Mouse (Mus musculus): ENCODE results near the gene 1700042G07Rik. TPM values are rescaled to one million over a fixed set of nuclear protein-coding genes. Genes with fewer than 3 reads are reported as not detected.
"Not testable (repeated sequence)": the region's sequence is repeated elsewhere in the genome, so short reads cannot be mapped to it uniquely, and the experiment has no call there.

Gene 1700042G07Rik
- total RNA-seq, 2 experiments from 2014 or later: not detected

DNA sequence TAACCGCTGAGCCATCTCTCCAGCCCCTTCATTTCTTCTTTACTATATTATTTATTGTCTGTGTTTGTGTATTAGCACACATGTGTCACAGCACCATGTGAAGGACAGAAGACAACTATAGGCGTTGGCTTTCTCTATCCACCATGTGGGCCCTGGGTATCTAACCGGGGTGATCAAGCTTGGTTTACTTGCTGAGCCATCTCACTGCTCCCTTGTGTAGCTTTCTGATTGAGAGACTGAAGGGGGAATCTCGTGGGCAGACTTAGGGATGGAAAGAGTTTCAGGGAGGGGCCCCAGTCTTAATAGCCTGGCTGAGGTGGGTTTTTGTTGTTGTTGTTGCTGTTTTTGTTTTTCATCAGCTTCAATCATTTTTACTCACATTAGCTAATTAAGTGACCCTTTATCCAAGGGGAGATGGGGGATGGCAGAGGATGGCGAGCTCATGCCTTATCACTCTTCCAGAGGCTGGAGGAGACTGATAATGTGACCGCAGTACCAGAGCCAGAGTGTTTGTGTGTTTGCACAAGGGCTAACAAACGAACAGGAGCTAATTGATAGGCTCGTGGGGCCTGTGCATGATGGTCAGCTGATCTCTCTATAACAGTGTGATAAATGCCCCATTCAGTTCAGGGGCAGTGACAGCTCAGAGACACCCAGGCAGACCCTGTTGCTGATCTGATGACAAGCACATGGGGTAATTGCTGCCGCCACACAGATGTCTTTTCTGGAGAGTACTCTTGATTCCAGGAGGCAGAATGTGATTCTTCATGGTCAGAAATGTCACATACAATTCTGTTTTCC, 20.6 kb downstream of the 1700042G07Rik start:
- intact Hi-C loops (cut with DNase I): no loop called here
- DNase-seq: no peak

DNA sequence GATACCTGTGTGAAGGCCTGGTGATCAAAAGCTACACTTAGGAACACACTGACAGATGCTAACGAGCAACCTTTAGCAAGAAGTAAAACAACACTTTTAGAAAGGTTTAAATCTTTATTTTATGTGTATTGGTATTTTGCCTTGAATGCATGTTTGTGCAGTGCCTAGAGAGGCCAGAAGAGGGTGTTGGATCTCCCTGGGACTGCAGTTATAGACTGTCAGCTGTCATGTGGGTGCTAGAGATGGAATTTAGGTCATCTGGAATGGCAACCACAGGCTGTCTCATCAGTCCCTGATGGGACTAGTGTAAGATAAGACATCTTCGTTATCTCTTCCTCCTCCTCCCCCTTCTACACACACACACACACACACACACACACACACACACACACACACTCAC, 25.2 kb downstream of the 1700042G07Rik start:
- intact Hi-C loops (cut with DNase I): no loop called here

DNA sequence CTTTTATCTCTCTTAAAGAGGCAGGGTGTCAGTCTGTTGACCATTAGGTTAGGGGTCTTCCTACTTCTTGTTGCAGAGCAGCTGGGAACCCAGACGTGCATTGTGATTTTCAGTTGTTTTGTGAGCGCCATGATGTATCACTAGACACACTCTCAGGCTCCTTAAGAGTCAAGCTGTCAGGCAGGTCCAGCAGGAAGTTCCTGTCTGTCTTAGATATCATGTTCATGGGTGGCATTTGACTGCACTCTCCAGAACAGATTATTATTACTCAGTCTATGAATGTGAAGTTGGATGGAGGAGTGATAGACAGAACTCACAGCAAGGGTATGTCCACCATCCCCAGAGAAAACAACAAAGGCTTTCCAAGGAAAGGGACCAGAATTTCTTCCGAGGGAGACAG, 31.2 kb downstream of the 1700042G07Rik start:
- no peak for DNase-seq
- intact Hi-C loops (cut with DNase I): no loop called here

More for the DNA sequence above, 25.2 kb downstream of the 1700042G07Rik start:
- DNase-seq: no peak

DNA sequence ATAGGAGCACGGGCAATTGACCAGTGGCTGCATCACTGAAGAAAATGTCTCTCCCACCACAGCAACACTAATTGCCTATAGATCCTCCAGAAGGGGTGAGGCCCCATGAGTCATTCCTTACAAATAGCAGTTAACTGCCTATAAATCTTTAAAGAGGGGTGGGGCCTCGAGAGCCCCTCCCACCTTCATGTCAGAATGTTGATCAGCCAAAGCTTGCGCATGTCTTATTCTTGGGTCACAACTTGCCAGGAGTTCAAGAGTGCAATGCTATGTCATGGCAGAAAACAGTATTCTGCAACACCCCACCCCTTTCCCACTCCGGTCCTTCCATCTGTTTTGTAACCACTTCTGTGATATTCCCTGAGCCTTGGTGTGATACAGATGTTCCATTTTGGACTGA, 33.4 kb downstream of the 1700042G07Rik start:
- no peak for DNase-seq
- intact Hi-C loops (cut with DNase I): no loop called here

GRCm38 (mm10) chr4:116208891-116209290, 35.7 kb downstream of the 1700042G07Rik start:
- intact Hi-C loops (cut with DNase I): no loop called here
- DNase-seq: no peak

DNA sequence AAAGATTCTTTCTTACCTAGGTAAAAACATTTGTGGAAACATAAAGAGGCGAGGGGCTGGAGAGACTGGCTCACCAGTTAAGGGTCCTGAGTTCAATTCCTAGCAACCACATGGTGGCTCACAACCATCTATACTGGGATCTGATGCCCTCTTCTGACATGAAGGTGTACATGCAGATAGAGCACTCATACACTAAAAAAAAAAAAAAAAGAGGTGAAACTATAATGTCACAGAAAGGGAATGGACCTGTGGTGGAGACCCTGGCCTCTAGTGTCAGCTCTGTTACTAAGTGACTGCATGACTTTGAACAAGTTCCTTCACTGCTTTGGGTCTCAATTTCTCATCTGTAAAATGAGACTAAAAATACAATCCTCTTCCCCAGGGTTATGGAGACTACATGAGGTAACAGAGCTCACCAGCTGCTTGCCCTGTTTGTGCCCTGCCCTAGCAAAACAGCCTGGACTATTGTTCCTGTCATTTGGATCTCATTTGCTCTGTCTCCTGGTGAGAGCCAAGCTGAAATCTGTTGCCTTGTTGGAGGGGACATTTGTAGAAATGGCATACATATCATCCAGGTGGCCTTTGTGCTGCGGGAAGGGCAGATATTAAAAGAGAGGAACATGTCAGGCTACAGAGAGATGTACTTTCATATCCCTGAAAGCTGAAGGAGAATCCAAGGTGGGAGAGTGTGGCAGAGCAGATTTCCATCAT, 42.9 kb downstream of the 1700042G07Rik start:
- intact Hi-C loops (cut with DNase I): no loop called here
- DNase-seq: no peak

DNA sequence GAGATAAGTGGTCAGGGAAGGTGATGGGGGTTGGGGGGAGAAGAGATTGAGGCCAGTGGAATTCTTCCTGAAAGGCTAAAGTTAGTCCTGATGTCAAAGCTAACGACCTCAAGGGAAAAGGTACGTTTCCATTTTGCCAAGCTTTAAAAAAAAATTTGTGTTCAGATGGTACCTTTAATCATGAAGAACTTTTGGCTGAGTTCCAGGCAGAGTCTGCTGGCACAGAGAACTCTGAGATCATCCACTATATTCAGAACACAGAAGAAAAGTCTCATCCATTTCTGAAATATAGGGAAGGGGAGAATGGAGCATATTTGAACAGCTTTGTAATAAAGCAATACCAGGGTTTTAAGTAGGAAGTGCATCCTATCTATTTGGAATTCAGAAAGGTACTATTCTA, 43.9 kb downstream of the 1700042G07Rik start:
- intact Hi-C loops (cut with DNase I): no loop called here

GRCm38 (mm10) chr4:116217661-116218060, 44.5 kb downstream of the 1700042G07Rik start:
- intact Hi-C loops (cut with DNase I); DNase-seq: not testable (repeated sequence)

More for the DNA sequence above, 43.9 kb downstream of the 1700042G07Rik start:
- peak; percentile 16 for DNase-seq

DNA sequence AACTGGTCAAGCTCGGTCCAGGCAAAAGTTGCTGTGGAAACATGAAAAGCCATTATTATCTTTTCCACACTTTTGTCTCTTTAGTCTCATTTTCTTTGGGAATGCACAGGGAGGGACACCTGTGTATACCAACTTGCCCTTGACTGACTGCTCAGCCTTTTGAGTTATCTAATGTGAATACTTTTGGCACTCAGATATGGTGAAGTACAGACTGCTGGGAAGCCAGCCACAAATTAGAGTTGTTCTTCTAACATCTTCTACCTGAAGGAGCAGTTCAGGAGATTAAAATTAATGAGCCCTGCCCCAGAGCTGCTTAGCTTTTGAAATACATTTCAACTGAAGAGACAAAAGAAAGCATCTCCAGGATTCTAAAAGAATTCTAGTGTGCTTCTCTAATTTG, 45.9 kb downstream of the 1700042G07Rik start:
- DNase-seq: no peak
- intact Hi-C loops (cut with DNase I): no loop called here

DNA sequence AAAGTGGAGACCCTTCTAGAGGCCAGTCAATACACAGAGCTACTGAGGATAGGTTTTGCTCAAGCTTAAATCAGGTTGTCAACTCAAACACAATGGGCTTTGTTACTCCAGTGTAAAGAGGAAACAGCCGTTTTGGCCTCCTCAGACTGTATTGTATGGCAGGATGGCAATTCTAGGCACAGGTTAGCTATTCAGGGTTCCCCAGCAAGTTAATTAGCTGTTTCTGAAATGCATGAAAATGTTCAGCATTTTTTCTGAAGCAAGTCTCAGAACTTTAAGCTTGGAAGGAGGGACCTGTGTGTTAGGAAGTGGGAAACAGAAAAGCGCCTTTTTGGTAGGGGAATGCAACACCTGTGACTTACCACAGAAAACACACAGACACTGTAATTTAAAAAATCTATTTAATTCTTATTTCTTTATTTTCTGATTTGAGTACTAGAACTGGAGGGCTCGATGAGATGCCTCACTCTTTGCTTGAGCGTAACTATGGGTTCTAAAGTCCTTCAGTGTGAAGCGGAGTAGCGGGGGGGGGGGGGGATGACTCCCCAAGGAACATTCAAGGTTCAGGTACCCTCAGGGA, 47.0 kb downstream of the 1700042G07Rik start:
- intact Hi-C loops (cut with DNase I): no loop called here

GRCm38 (mm10) chr4:116220780-116221139, 47.6 kb downstream of the 1700042G07Rik start:
- intact Hi-C loops (cut with DNase I): no loop called here
- DNase-seq: no peak

More for the DNA sequence above, 47.0 kb downstream of the 1700042G07Rik start:
- no peak for DNase-seq

- intact Hi-C loops (cut with DNase I): no loop called here
- DNase-seq: peak; percentile 99
Observed at GRCm38 (mm10) chr4:116221140-116221851, 48.1 kb downstream of the 1700042G07Rik start, which contains the start of gene Pik3r3. TSS of gene Pik3r3 (plus strand) at chr4:116221618.

- peak; percentile 18 for DNase-seq
- intact Hi-C loops (cut with DNase I): no loop called here
Observed at GRCm38 (mm10) chr4:116221996-116222842, 49.0 kb downstream of the 1700042G07Rik start.

GRCm38 (mm10) chr4:116222843-116223119, 49.6 kb downstream of the 1700042G07Rik start:
- no peak for DNase-seq
- intact Hi-C loops (cut with DNase I): no loop called here

Other genes with a start within 250 kb of the 1700042G07Rik start
- gene Dmbx1, start 233.4 kb upstream of the 1700042G07Rik start, total RNA-seq (2021): under 1 TPM; 0.10 to 0.38 TPM
- gene Faah, start 155.4 kb upstream of the 1700042G07Rik start, total RNA-seq (2021): 10 to 100 TPM; 45.8 to 53.7 TPM
- gene Nsun4, start 119.5 kb upstream of the 1700042G07Rik start, total RNA-seq (2021): 1 to 10 TPM; 6.6 to 8.2 TPM
- 100 to 1,000 TPM; 319 to 327 TPM for gene Uqcrh, start 98.3 kb upstream of the 1700042G07Rik start, total RNA-seq (2021)
- 10 to 100 TPM; 60.2 to 68.2 TPM for gene Lrrc41, start 98.1 kb upstream of the 1700042G07Rik start, total RNA-seq (2021)
- gene Rad54l, start 49.7 kb upstream of the 1700042G07Rik start, total RNA-seq (2021): 1 to 10 TPM; 2.4 to 3.2 TPM
- gene Pomgnt1, start 49.5 kb upstream of the 1700042G07Rik start, total RNA-seq (2021): 10 to 100 TPM; 78.4 to 83.7 TPM
- 10 to 100 TPM; 18.5 to 21.1 TPM for gene Lurap1, start 22.0 kb upstream of the 1700042G07Rik start, total RNA-seq (2021)
- gene Tspan1, start 5.8 kb upstream of the 1700042G07Rik start, total RNA-seq (2021): not detected
- 1 to 10 TPM; 1.9 to 3.1 TPM for gene Gm49337, start within 50 bp of the 1700042G07Rik start, total RNA-seq (2021)
- gene Pik3r3, start 48.2 kb downstream of the 1700042G07Rik start, total RNA-seq (2021): 10 to 100 TPM; 32.2 to 32.4 TPM